Mouse (Mus musculus): Measurements from ENCODE around the gene Myh14. TPM values are rescaled to one million over a fixed set of nuclear protein-coding genes. Genes with fewer than 3 reads are reported as not detected.

Myh14 gene
- total RNA-seq, 2 experiments from 2014 or later, result 30.4 TPM

DNA sequence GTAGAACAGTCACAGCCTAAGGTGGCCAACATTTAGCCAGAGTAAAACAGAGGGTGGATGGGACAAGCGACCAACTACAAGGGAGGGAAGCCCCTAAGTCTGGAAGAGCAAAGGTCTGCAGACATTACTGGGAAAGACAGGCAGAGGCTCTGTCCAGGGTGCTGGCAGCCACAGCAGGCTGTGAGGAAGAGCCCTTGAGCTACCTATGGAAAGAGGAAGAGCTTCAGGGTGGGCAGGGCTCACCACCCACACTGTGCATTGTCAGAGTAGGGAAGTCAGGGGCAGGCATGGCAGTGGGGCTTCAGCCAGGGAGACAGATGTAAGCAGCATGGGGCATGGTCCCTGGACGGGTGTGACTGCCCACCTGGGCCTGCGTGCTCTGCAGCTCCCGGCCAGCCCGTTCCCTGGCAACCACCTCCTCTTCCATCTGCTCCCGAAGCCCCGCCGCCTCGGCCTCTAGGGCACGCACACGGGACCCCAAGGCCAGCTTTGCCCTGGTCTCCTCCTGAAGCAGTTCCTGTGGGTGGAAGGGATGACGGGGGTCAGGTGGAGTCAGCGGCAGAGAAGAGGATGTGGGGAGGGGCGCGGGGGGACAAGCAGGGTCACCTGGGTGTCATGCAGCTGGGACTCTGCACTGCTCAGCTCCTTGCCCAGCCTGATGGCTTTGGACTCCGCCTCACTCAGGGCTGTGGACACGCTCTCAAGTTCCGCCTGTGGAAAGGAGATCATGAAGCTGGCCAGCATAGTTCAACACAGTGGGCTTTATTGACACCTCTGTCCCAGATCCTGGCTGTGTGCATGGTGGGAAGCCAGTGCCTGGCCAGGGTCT lies 46.7 kb downstream of the Myh14 start:
- no peak for TF ChIP-seq CTCF (conservative IDR thresholded peaks at IDR 0.05)
- DNase-seq (ENCODE audit: low spot score in 2 of 2), result no peak
- Histone ChIP-seq H3K4me3 (no peak overlapping the region), H3K27ac (no peak overlapping the region)

- H3K27ac ChIP-seq, result no peak overlapping the region
- peak; percentile 60 for TF ChIP-seq CTCF (conservative IDR thresholded peaks at IDR 0.05)
- DNase-seq (ENCODE audit: low spot score in 2 of 2), result no peak
- no peak overlapping the region for H3K4me3 ChIP-seq
Observed at GRCm38 (mm10) chr7:44617059-44617458, 53.6 kb downstream of the Myh14 start.

- no peak overlapping the region for H3K4me3 ChIP-seq
- no peak overlapping the region for H3K27ac ChIP-seq
- no peak for DNase-seq (ENCODE audit: low spot score in 2 of 2)
- TF ChIP-seq CTCF (conservative IDR thresholded peaks at IDR 0.05), result no peak
Observed at GRCm38 (mm10) chr7:44615987-44616386, 54.7 kb downstream of the Myh14 start.

GRCm38 (mm10) chr7:44615309-44615708 lies 55.3 kb downstream of the Myh14 start:
- Histone ChIP-seq H3K27ac (no peak overlapping the region), H3K4me3 (no peak overlapping the region)
- no peak for TF ChIP-seq CTCF (conservative IDR thresholded peaks at IDR 0.05)
- DNase-seq (ENCODE audit: low spot score in 2 of 2), result no peak

DNA sequence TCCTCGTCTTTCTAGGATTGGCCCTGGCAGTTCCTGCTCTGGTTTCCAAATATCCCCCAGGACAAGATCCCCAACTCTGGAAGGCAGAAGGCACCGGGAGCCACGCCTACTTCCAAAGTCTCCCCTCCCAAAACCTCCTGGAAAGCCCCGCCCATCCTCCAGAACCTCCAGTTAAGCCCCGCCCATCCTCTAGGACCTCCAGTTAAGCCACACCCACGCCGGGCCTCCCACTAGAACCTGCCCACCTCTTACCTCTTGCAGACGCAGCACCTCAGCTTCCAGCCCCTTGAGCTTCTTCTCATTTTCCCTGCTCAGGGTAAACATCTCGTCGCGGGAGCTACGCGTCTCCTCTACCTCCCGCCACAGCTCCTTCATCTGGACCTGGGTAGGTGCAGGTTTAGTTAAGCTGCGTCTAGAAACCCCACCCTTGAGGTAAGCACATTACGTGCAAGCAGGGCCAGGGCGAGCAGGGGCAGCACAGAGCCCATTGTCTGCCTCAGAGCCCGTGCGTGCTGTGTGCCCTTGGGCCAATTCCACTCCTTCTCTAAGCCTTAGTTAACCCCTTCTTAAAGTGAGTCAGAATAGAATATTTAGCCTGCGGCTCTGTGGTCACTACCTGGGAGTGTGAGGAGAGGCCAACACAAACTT lies 56.5 kb downstream of the Myh14 start:
- no peak for DNase-seq (ENCODE audit: low spot score in 2 of 2)
- TF ChIP-seq CTCF (conservative IDR thresholded peaks at IDR 0.05), result no peak
- no peak overlapping the region for H3K4me3 ChIP-seq
- H3K27ac ChIP-seq, result no peak overlapping the region

DNA sequence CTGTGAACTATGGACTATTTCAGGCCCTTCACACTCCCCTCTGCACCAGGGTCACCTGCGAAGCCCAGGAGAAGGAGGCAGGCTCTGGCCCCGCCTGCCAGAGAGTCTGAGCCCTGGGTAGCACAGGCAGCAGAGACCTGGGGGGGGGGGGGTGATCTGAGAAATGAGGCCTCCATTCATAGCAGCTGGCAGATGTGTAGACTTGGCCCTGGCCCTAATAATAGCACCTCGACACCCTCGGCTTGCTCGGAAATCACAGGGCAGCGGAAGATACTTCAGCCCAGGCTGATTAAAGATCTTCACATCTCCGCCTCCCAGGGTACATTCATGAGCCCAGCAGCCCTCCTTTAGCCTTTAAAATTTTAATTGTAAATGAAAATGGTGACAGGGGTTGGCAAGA lies 58.5 kb downstream of the Myh14 start:
- TF ChIP-seq CTCF (conservative IDR thresholded peaks at IDR 0.05), result no peak
- DNase-seq (ENCODE audit: low spot score in 2 of 2), result no peak
- H3K4me3 ChIP-seq, result no peak overlapping the region
- H3K27ac ChIP-seq, result no peak overlapping the region

- H3K27ac ChIP-seq, result peak overlapping the region; percentile 91
- H3K4me3 ChIP-seq, result peak overlapping the region; percentile 37; the same call in 1 of the 2 replicates
- no peak for TF ChIP-seq CTCF (conservative IDR thresholded peaks at IDR 0.05)
- DNase-seq (ENCODE audit: low spot score in 2 of 2), result no peak
Observed at GRCm38 (mm10) chr7:44606171-44606901, 64.3 kb downstream of the Myh14 start.

DNA sequence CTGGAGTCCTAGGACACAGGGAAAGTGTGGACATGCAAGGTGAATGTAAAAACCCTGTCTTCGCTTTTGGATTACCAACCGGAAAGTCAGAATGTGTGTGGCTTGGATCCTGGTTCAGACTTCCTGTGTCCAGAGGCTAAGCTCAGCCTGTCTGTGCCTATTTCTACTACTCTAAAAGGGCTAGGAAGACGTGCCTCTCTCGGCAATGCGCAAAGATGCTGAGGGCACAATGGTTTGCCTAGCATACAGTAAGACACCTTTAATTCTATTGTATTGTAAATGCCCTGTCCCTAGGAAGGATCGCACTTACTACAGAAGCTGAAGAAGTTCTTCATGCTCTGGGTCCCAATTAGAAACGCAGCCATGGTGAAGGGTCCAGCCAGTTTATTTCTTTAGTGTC lies 65.2 kb downstream of the Myh14 start:
- Histone ChIP-seq H3K27ac (peak overlapping the region; percentile 91), H3K4me3 (no peak overlapping the region)
- TF ChIP-seq CTCF (conservative IDR thresholded peaks at IDR 0.05), result no peak
- no peak for DNase-seq (ENCODE audit: low spot score in 2 of 2)

- no peak for TF ChIP-seq CTCF (conservative IDR thresholded peaks at IDR 0.05)
- no peak for DNase-seq (ENCODE audit: low spot score in 2 of 2)
- peak overlapping the region; percentile 91 for H3K27ac ChIP-seq
- no peak overlapping the region for H3K4me3 ChIP-seq
Observed at GRCm38 (mm10) chr7:44604619-44605018, 66.0 kb downstream of the Myh14 start.

DNA sequence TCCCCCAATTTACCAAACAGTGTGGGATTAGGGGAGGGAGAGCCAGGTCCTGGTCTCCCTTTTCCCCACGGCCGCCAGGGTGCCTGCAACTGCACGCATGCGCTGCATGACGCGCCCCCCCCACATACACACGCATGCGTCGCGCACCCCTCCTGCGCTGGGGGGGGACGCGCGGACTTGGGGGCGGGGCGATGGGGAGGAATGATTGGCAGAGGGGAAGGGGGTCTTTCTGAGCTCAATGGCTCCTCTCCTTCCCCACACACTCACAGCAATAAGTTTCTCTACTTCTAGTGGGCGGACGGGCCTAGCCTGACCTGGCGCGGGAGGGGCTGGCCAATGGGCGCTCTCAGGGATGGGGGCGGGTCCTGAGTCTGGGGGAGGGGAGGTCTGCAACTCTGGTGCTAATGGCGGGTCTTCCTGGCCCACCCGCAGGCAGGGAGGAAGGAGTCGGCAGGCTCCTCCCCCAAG lies 66.5 kb downstream of the Myh14 start:
- DNase-seq (ENCODE audit: low spot score in 2 of 2), result peak; percentile 69 to 70
- H3K27ac ChIP-seq, result peak overlapping the region; percentile 91
- H3K4me3 ChIP-seq, result no peak overlapping the region
- peak; percentile 65 for TF ChIP-seq CTCF (conservative IDR thresholded peaks at IDR 0.05)

DNA sequence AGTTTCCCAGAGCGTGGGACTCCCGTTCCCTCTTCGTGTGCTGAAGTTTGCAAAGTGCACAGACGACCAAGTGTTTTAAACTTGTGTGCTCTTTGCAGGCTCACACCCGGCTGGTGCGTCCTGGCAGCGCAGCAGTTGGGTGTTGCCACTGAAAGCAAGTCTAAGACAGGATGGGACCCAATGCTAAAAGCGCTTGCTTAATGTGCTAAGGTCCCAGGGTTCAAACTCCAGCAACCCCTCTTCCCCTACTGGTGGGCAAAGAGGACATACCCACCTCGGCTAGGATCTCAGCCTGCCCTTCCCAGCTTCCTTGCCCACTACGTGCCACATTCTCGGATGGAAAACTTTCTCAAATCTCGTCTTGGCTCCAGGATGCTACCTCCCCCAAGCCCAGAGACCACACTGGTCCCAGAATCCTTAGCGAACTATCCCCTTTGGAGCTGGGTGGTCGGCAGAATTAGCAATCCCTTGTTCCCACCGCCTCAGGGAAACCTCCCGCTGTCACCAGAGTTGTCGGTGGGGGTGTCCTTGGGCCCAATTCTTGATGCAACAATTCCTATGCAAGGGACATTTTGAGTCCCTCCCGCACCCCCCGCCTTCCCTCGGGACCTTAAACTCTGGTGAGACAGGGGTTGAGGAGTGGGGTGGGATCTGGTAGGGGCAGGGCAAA lies 67.3 kb downstream of the Myh14 start:
- no peak for TF ChIP-seq CTCF (conservative IDR thresholded peaks at IDR 0.05)
- H3K4me3 ChIP-seq, result no peak overlapping the region
- peak overlapping the region; percentile 91 for H3K27ac ChIP-seq
- DNase-seq (ENCODE audit: low spot score in 2 of 2), result no peak

GRCm38 (mm10) chr7:44602443-44602842 lies 68.2 kb downstream of the Myh14 start:
- peak; percentile 82 to 86 for DNase-seq (ENCODE audit: low spot score in 2 of 2)
- peak overlapping the region; percentile 91 for H3K27ac ChIP-seq
- peak overlapping the region; percentile 26; the same call in 1 of the 2 replicates for H3K4me3 ChIP-seq
- TF ChIP-seq CTCF (conservative IDR thresholded peaks at IDR 0.05), result no peak

Data from layer of hippocampus, adult 2 months (tissue).